Mouse (Mus musculus) c-Kit-positive CD71-positive TER-119-negative erythroid progenitor cells, embryonic 14.5 days (primary cell): ENCODE results near the gene Pramel7.
"Not testable (repeated sequence)": the region's sequence is repeated elsewhere in the genome, so short reads cannot be mapped to it uniquely, and the experiment has no call there.

Experiments
- DNase-seq: peaks from one replicate; pipeline ENCODE4 v3.0.0-alpha.2; 2013; ENCODE audit warnings: low read depth

The Pramel7 gene

GRCm38 (mm10) chr2:87496993-87497392 is at the start of gene Pramel7:
Gene Pramel7 (minus strand): TSS chr2:87497093.
- not testable (repeated sequence) for DNase-seq

DNA sequence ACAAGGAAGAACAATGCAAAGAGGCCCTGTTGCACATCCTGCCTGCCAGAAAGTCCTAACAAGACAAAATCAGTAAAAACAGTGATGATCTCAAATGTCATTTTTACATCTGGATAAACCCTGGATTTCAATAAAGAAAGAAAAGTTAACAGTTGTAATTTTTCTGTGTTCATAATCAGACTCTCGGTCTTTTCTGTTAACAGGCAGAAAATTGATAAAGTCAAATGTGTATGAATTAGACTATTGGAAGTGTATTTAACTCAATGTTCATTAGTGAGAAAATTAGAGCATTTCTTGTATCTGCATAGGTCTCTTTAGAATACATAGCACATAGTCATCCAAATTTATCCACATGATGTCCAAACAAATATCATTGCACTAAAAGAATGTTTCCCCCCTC is 48.5 kb upstream of the Pramel7 start, which contains the start of gene Olfr1128:
Gene Olfr1128 (minus strand): TSS at position 101 of the 400 bp plus-strand sequence.
- DNase-seq = no peak

DNA sequence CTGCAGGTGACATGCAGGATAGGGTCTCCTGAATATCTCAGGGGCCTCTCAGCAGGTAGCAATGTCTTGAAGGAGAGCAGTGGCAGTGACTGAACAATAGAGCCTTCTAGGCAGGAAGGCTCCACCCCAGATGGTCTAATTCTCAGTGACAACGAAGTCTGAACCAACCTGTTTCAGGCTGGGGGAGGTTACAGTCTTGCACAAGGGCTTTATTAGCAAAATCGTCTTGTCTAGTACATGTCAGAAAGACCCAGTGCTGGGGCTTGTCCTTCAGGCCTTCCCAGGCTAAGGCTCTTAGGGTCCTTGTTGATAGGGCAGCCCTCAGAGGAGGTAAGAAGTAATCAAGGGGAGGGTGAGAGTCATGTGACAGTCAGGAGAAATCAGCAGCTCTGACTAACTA is 37.9 kb upstream of the Pramel7 start:
- no peak for DNase-seq

GRCm38 (mm10) chr2:87531496-87531895 is 34.6 kb upstream of the Pramel7 start, which contains the start of gene Olfr153:
Gene Olfr153 (plus strand): TSS chr2:87531796.
- no peak for DNase-seq

GRCm38 (mm10) chr2:87525899-87526616 is 29.2 kb upstream of the Pramel7 start:
- DNase-seq = not testable (repeated sequence)

- DNase-seq = no peak
Observed at GRCm38 (mm10) chr2:87520651-87521050, 23.8 kb upstream of the Pramel7 start.

DNA sequence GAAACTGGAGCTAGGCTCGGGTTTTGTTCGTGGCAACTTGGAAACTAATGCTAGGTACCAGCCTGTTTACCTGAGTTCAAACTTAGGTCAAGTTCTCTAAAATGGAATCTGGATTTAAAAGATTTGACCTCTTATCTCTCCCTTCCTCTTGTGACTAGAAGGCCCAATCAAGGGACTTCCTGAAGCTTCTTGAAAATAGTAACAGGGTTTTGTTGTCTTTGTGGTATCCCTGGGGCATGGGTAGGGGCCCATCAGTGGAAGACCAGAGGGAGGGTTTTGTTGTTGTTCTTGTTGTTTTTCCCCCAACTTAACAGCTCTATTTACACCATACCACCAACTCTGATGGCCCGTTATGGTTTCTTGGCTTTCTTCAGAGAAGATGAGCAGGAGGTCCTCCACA is 19.7 kb upstream of the Pramel7 start:
- DNase-seq = no peak

- DNase-seq = no peak
Observed at GRCm38 (mm10) chr2:87515457-87516060, 18.7 kb upstream of the Pramel7 start.

- no peak for DNase-seq
Observed at GRCm38 (mm10) chr2:87515046-87515445, 18.2 kb upstream of the Pramel7 start.

DNA sequence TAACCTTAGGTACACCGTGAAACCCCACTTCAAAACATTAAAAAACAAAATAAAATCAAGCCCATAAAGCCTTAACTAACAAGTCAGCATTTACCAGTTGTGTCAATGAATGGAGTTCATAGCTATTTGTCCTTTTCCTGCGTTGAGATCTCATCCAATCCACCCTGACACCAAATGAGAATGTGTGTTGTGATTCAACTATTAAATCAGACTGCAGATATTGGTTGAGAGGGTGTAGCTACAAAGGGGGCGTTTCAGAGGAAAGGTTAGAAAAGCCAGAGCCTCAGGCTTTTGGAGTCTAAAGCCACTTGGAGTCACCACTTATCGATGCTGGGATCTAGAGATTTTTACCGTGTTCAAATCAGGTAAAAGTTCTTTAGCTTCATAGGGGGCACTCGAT is 9.4 kb upstream of the Pramel7 start, which contains the start of gene Pramel6:
Gene Pramel6 (plus strand): TSS at position 301 of the 400 bp plus-strand sequence.
- DNase-seq = no peak

DNA sequence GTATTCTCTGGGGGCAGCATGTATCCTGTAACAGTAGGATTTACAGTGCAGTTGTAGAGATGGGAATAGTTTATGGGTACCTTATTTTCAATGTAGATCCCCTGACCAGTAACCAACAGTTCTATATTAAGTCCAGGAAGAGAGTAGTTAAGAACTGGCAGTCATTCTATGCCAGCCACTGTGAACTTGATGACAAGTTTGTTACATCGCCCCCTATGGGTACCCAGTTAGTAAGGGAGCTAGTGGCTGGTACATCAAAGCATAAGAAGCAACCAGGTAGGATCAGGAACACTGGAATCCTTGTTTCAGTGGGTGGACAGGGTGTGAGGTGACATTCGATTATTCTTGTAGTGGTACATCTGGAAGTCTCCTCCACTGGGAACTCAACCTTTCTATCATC is 14.6 kb downstream of the Pramel7 start:
- DNase-seq = no peak

GRCm38 (mm10) chr2:87481158-87481557 is 15.7 kb downstream of the Pramel7 start:
- no peak for DNase-seq

DNA sequence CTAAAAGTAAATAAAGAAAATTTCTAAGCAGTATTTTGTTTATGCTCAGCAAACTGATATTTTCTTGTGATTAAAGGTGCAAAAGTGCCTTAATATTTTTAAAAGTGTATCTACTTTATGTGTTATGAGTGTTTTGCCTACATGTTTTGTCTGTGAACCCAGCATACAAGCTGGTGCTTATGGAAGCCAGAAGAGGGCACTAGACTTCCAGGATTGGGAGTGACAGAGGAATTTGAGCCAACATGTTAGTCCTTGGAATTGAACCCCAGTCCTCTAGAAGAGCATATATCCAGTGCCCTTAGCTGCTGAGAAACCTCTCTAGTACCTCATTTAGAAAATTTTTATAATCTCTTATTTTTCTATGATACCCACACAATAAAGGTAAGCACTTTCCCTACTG is 16.7 kb downstream of the Pramel7 start:
- DNase-seq = no peak

GRCm38 (mm10) chr2:87461769-87462168 is 35.1 kb downstream of the Pramel7 start:
- DNase-seq = no peak

- DNase-seq = no peak
Observed at GRCm38 (mm10) chr2:87453662-87454061, 43.2 kb downstream of the Pramel7 start, which contains the start of gene Olfr1126. Gene Olfr1126 (plus strand): TSS chr2:87453962.
